Mouse (Mus musculus): Measurements from ENCODE around the gene Sertad2. TPM values are rescaled to one million over a fixed set of nuclear protein-coding genes. Genes with fewer than 3 reads are reported as not detected.
A peak's percentile ranks its signal among the peaks of the same experiment; 100 is the strongest.

Gene Sertad2
- polyA plus RNA-seq, 1 experiment from 2014 or later, result 9.7 TPM

- Histone ChIP-seq H3K4me3 (ENCODE audit: inconsistent target) (no peak overlapping the region), H3K36me3 (ENCODE audit: inconsistent target) (no peaks in the 10 kb centered on the region), H3K27ac (no peak overlapping the region), H3K79me2 (ENCODE audit: inconsistent target) (no peaks in the 10 kb centered on the region)
- WGBS (ENCODE audit: missing documents), result 95% methylated on average over 4 of the region's 4 CpGs
Measured at GRCm38 (mm10) chr11:20604119-20604518, 61.1 kb downstream of the Sertad2 start.

- Histone ChIP-seq H3K27ac (no peak overlapping the region), H3K4me3 (ENCODE audit: inconsistent target) (no peak overlapping the region), H3K79me2 (ENCODE audit: inconsistent target) (no peaks in the 10 kb centered on the region), H3K36me3 (ENCODE audit: inconsistent target) (no peaks in the 10 kb centered on the region)
- WGBS (ENCODE audit: missing documents), result 91% methylated on average over 7 of the region's 7 CpGs
Measured at GRCm38 (mm10) chr11:20605613-20606012, 62.6 kb downstream of the Sertad2 start.

GRCm38 (mm10) chr11:20608442-20608841 is 65.4 kb downstream of the Sertad2 start:
- 96% methylated on average over 11 of the region's 11 CpGs for WGBS (ENCODE audit: missing documents)
- H3K27ac ChIP-seq, result no peak overlapping the region
- H3K4me3 ChIP-seq (ENCODE audit: inconsistent target), result no peak overlapping the region
- H3K36me3 ChIP-seq (ENCODE audit: inconsistent target), result no peaks in the 10 kb centered on the region
- H3K79me2 ChIP-seq (ENCODE audit: inconsistent target), result no peaks in the 10 kb centered on the region

- Histone ChIP-seq H3K27ac (no peak overlapping the region), H3K79me2 (ENCODE audit: inconsistent target) (no peaks in the 10 kb centered on the region), H3K4me3 (ENCODE audit: inconsistent target) (no peak overlapping the region), H3K36me3 (ENCODE audit: inconsistent target) (no peaks in the 10 kb centered on the region)
- WGBS (ENCODE audit: missing documents), result 93% methylated on average over 4 of the region's 4 CpGs
Measured at GRCm38 (mm10) chr11:20613223-20613622, 70.2 kb downstream of the Sertad2 start.

GRCm38 (mm10) chr11:20616103-20616502 is 73.0 kb downstream of the Sertad2 start:
- 67% methylated on average over 3 of the region's 3 CpGs for WGBS (ENCODE audit: missing documents)
- H3K27ac ChIP-seq, result no peak overlapping the region
- no peaks in the 10 kb centered on the region for H3K79me2 ChIP-seq (ENCODE audit: inconsistent target)
- no peaks in the 10 kb centered on the region for H3K36me3 ChIP-seq (ENCODE audit: inconsistent target)
- H3K4me3 ChIP-seq (ENCODE audit: inconsistent target), result no peak overlapping the region

GRCm38 (mm10) chr11:20627146-20627545 is 84.1 kb downstream of the Sertad2 start:
- Histone ChIP-seq H3K27ac (no peak overlapping the region), H3K79me2 (ENCODE audit: inconsistent target) (no peaks in the 10 kb centered on the region), H3K36me3 (ENCODE audit: inconsistent target) (no peaks in the 10 kb centered on the region), H3K4me3 (ENCODE audit: inconsistent target) (no peak overlapping the region)
- 100% methylated on average over 2 of the region's 2 CpGs for WGBS (ENCODE audit: missing documents)

GRCm38 (mm10) chr11:20628216-20628615 is 85.2 kb downstream of the Sertad2 start:
- Histone ChIP-seq H3K27ac (no peak overlapping the region), H3K79me2 (ENCODE audit: inconsistent target) (peaks cover 6% of the 10 kb centered on the region), H3K36me3 (ENCODE audit: inconsistent target) (no peaks in the 10 kb centered on the region), H3K4me3 (ENCODE audit: inconsistent target) (no peak overlapping the region)
- 73% methylated on average over 2 of the region's 2 CpGs for WGBS (ENCODE audit: missing documents)

GRCm38 (mm10) chr11:20629700-20630099 is 86.6 kb downstream of the Sertad2 start:
- Histone ChIP-seq H3K79me2 (ENCODE audit: inconsistent target) (peaks cover 21% of the 10 kb centered on the region), H3K4me3 (ENCODE audit: inconsistent target) (no peak overlapping the region), H3K36me3 (ENCODE audit: inconsistent target) (no peaks in the 10 kb centered on the region), H3K27ac (no peak overlapping the region)
- 98% methylated on average over 5 of the region's 5 CpGs for WGBS (ENCODE audit: missing documents)

- H3K79me2 ChIP-seq (ENCODE audit: inconsistent target), result peaks cover 37% of the 10 kb centered on the region
- H3K36me3 ChIP-seq (ENCODE audit: inconsistent target), result no peaks in the 10 kb centered on the region
- WGBS (ENCODE audit: missing documents), result 2% methylated on average over 35 of the region's 36 CpGs
- peak overlapping the region; percentile 47 for H3K4me3 ChIP-seq (ENCODE audit: inconsistent target)
- H3K27ac ChIP-seq, result peak overlapping the region; percentile 60
Measured at GRCm38 (mm10) chr11:20631026-20631940, 88.2 kb downstream of the Sertad2 start.

GRCm38 (mm10) chr11:20631941-20632618 is 89.0 kb downstream of the Sertad2 start:
- Histone ChIP-seq H3K79me2 (ENCODE audit: inconsistent target) (peaks cover 45% of the 10 kb centered on the region), H3K4me3 (ENCODE audit: inconsistent target) (peak overlapping the region; percentile 61), H3K27ac (peak overlapping the region; percentile 52), H3K36me3 (ENCODE audit: inconsistent target) (no peaks in the 10 kb centered on the region)
- WGBS (ENCODE audit: missing documents), result under 1% methylated on average over 57 of the region's 67 CpGs

- H3K36me3 ChIP-seq (ENCODE audit: inconsistent target), result no peaks in the 10 kb centered on the region
- 1% methylated on average over 13 of the region's 13 CpGs for WGBS (ENCODE audit: missing documents)
- peak overlapping the region; percentile 61 for H3K4me3 ChIP-seq (ENCODE audit: inconsistent target)
- H3K27ac ChIP-seq, result peak overlapping the region; percentile 52
- H3K79me2 ChIP-seq (ENCODE audit: inconsistent target), result peaks cover 50% of the 10 kb centered on the region
Measured at GRCm38 (mm10) chr11:20632619-20632965, 89.5 kb downstream of the Sertad2 start.

GRCm38 (mm10) chr11:20634543-20634942 is 91.5 kb downstream of the Sertad2 start:
- 100% methylated on average over 1 of the region's 1 CpGs for WGBS (ENCODE audit: missing documents)
- H3K27ac ChIP-seq, result no peak overlapping the region
- no peaks in the 10 kb centered on the region for H3K36me3 ChIP-seq (ENCODE audit: inconsistent target)
- H3K79me2 ChIP-seq (ENCODE audit: inconsistent target), result peaks cover 69% of the 10 kb centered on the region
- H3K4me3 ChIP-seq (ENCODE audit: inconsistent target), result no peak overlapping the region

- no peaks in the 10 kb centered on the region for H3K36me3 ChIP-seq (ENCODE audit: inconsistent target)
- no peak overlapping the region for H3K4me3 ChIP-seq (ENCODE audit: inconsistent target)
- WGBS (ENCODE audit: missing documents), result 74% methylated on average over 6 of the region's 6 CpGs
- peaks cover 80% of the 10 kb centered on the region for H3K79me2 ChIP-seq (ENCODE audit: inconsistent target)
- H3K27ac ChIP-seq, result no peak overlapping the region
Measured at GRCm38 (mm10) chr11:20635646-20636045, 92.6 kb downstream of the Sertad2 start.

- peaks cover 85% of the 10 kb centered on the region for H3K79me2 ChIP-seq (ENCODE audit: inconsistent target)
- no peak overlapping the region for H3K4me3 ChIP-seq (ENCODE audit: inconsistent target)
- WGBS (ENCODE audit: missing documents), result 77% methylated on average over 4 of the region's 4 CpGs
- no peaks in the 10 kb centered on the region for H3K36me3 ChIP-seq (ENCODE audit: inconsistent target)
- H3K27ac ChIP-seq, result no peak overlapping the region
Measured at GRCm38 (mm10) chr11:20636114-20636513, 93.1 kb downstream of the Sertad2 start.

- Histone ChIP-seq H3K36me3 (ENCODE audit: inconsistent target) (no peaks in the 10 kb centered on the region), H3K4me3 (ENCODE audit: inconsistent target) (no peak overlapping the region), H3K79me2 (ENCODE audit: inconsistent target) (peaks cover 95% of the 10 kb centered on the region), H3K27ac (no peak overlapping the region)
Measured at GRCm38 (mm10) chr11:20637060-20637459, 94.0 kb downstream of the Sertad2 start.
